Mouse (Mus musculus): ENCODE results near the gene Nr1h2.
A peak's percentile ranks its signal among the peaks of the same experiment; 100 is the strongest.

Gene Nr1h2

GRCm38 (mm10) chr7:44550409-44550678 is 3.4 kb downstream of the Nr1h2 start:
- no peak for DNase-seq (ENCODE audit: extremely low spot score, low spot score)

GRCm38 (mm10) chr7:44549621-44550408 is 3.9 kb downstream of the Nr1h2 start:
- no peak for DNase-seq (ENCODE audit: extremely low spot score, low spot score)

GRCm38 (mm10) chr7:44548497-44549087 is 5.2 kb downstream of the Nr1h2 start, which contains the start of gene Pold1:
Pold1 (minus strand) TSS chr7:44548849.
- DNase-seq (ENCODE audit: extremely low spot score, low spot score) = peak; percentile 99

GRCm38 (mm10) chr7:44547725-44548124 is 6.0 kb downstream of the Nr1h2 start:
- no peak for DNase-seq (ENCODE audit: extremely low spot score, low spot score)

GRCm38 (mm10) chr7:44547041-44547440 is 6.7 kb downstream of the Nr1h2 start:
- DNase-seq (ENCODE audit: extremely low spot score, low spot score) = no peak

GRCm38 (mm10) chr7:44546274-44546673 is 7.5 kb downstream of the Nr1h2 start:
- DNase-seq (ENCODE audit: extremely low spot score, low spot score) = no peak

- no peak for DNase-seq (ENCODE audit: extremely low spot score, low spot score)
These were observed 10.7 kb downstream of the Nr1h2 start for GRCm38 (mm10) chr7:44543071-44543470.

- DNase-seq (ENCODE audit: extremely low spot score, low spot score) = no peak
These were observed 11.2 kb downstream of the Nr1h2 start for GRCm38 (mm10) chr7:44542555-44542954.

GRCm38 (mm10) chr7:44538756-44539624 is 14.8 kb downstream of the Nr1h2 start:
- DNase-seq (ENCODE audit: extremely low spot score, low spot score) = no peak

GRCm38 (mm10) chr7:44537496-44537895 is 16.3 kb downstream of the Nr1h2 start:
- no peak for DNase-seq (ENCODE audit: extremely low spot score, low spot score)

GRCm38 (mm10) chr7:44537009-44537408 is 16.7 kb downstream of the Nr1h2 start:
- no peak for DNase-seq (ENCODE audit: extremely low spot score, low spot score)

- DNase-seq (ENCODE audit: extremely low spot score, low spot score) = no peak
These were observed 17.2 kb downstream of the Nr1h2 start for GRCm38 (mm10) chr7:44536590-44536968.

- no peak for DNase-seq (ENCODE audit: extremely low spot score, low spot score)
These were observed 17.8 kb downstream of the Nr1h2 start for GRCm38 (mm10) chr7:44535657-44536589.

GRCm38 (mm10) chr7:44534656-44535441 is 18.9 kb downstream of the Nr1h2 start:
- DNase-seq (ENCODE audit: extremely low spot score, low spot score) = no peak

GRCm38 (mm10) chr7:44534242-44534641 is 19.5 kb downstream of the Nr1h2 start:
- no peak for DNase-seq (ENCODE audit: extremely low spot score, low spot score)

- DNase-seq (ENCODE audit: extremely low spot score, low spot score) = no peak
These were observed 20.1 kb downstream of the Nr1h2 start for GRCm38 (mm10) chr7:44533746-44534045.

GRCm38 (mm10) chr7:44532918-44533745 is 20.6 kb downstream of the Nr1h2 start:
- DNase-seq (ENCODE audit: extremely low spot score, low spot score) = no peak

- no peak for DNase-seq (ENCODE audit: extremely low spot score, low spot score)
These were observed 21.6 kb downstream of the Nr1h2 start, which contains the start of gene Spib for GRCm38 (mm10) chr7:44531946-44532732. Spib (minus strand) TSS chr7:44532071.

GRCm38 (mm10) chr7:44531207-44531606 is 22.5 kb downstream of the Nr1h2 start:
- no peak for DNase-seq (ENCODE audit: extremely low spot score, low spot score)

Data from neural tube, embryonic 10.5 days (tissue).